Mouse (Mus musculus) fat pad, adult 2 months (tissue): ENCODE results near the gene Pik3c2b.
"Not testable (repeated sequence)": the region's sequence is repeated elsewhere in the genome, so short reads cannot be mapped to it uniquely, and the experiment has no call there.

Experiments
- DNase-seq: peaks from one replicate; pipeline ENCODE4 v3.0.0-alpha.2; 2011; ENCODE audit warnings: low read depth, low spot score; ENCODE audit errors: extremely low read depth

Pik3c2b gene

GRCm38 (mm10) chr1:133045011-133045860 lies at the start of gene Pik3c2b:
Pik3c2b (plus strand) TSS chr1:133045667.
- no peak for DNase-seq

GRCm38 (mm10) chr1:133000347-133000746 lies 45.1 kb upstream of the Pik3c2b start:
- no peak for DNase-seq

GRCm38 (mm10) chr1:133006571-133006970 lies 38.9 kb upstream of the Pik3c2b start:
- no peak for DNase-seq

GRCm38 (mm10) chr1:133011955-133012841 lies 33.3 kb upstream of the Pik3c2b start:
- DNase-seq = no peak

- no peak for DNase-seq
Observed at GRCm38 (mm10) chr1:133013331-133013730, 32.1 kb upstream of the Pik3c2b start.

GRCm38 (mm10) chr1:133014196-133014595 lies 31.3 kb upstream of the Pik3c2b start:
- no peak for DNase-seq

- no peak for DNase-seq
Observed at GRCm38 (mm10) chr1:133016775-133017428, 28.6 kb upstream of the Pik3c2b start.

GRCm38 (mm10) chr1:133018580-133018979 lies 26.9 kb upstream of the Pik3c2b start:
- no peak for DNase-seq

- peak; percentile 90 for DNase-seq
Observed at GRCm38 (mm10) chr1:133019312-133019711, 26.2 kb upstream of the Pik3c2b start.

GRCm38 (mm10) chr1:133020137-133020894 lies 25.2 kb upstream of the Pik3c2b start:
- DNase-seq = peak; percentile 90

GRCm38 (mm10) chr1:133021391-133021790 lies 24.1 kb upstream of the Pik3c2b start:
- DNase-seq = no peak

GRCm38 (mm10) chr1:133021971-133022370 lies 23.5 kb upstream of the Pik3c2b start:
- not testable (repeated sequence) for DNase-seq

- not testable (repeated sequence) for DNase-seq
Observed at GRCm38 (mm10) chr1:133023723-133024122, 21.7 kb upstream of the Pik3c2b start.

- no peak for DNase-seq
Observed at GRCm38 (mm10) chr1:133024426-133024825, 21.0 kb upstream of the Pik3c2b start.

- no peak for DNase-seq
Observed at GRCm38 (mm10) chr1:133025051-133025795, 20.2 kb upstream of the Pik3c2b start.

- DNase-seq = not testable (repeated sequence)
Observed at GRCm38 (mm10) chr1:133025796-133026190, 19.7 kb upstream of the Pik3c2b start.

- DNase-seq = no peak
Observed at GRCm38 (mm10) chr1:133027126-133027525, 18.3 kb upstream of the Pik3c2b start.

- no peak for DNase-seq
Observed at GRCm38 (mm10) chr1:133027980-133028379, 17.5 kb upstream of the Pik3c2b start.

- DNase-seq = no peak
Observed at GRCm38 (mm10) chr1:133029744-133030143, 15.7 kb upstream of the Pik3c2b start.

GRCm38 (mm10) chr1:133030461-133030860 lies 15.0 kb upstream of the Pik3c2b start, which contains the start of gene Mdm4:
Mdm4 (minus strand) TSS chr1:133030561.
- no peak for DNase-seq
